Mouse (Mus musculus): ENCODE data around the gene Gm20388.

Gm20388 gene

DNA sequence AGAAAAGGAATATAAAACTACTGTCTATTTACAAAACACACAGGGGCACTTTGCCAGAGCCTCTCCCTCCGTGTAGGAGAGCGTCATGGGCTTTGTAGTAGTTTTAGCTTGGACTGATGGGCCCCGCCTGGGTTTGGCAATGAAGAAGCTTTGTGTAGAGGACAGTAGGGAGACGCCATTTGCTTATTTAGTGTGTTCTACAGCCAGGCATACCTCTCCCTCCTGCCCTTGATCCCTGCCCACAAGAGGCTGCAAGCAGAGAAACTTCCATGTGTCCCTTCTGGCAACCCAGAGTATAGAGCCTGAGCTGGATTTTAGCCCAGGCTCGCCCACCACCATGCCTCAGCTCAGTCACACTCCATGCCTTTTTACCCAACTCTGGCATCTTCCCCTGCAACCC, 4271.1 kb downstream of the Gm20388 start:
- no peak for DNase-seq

DNA sequence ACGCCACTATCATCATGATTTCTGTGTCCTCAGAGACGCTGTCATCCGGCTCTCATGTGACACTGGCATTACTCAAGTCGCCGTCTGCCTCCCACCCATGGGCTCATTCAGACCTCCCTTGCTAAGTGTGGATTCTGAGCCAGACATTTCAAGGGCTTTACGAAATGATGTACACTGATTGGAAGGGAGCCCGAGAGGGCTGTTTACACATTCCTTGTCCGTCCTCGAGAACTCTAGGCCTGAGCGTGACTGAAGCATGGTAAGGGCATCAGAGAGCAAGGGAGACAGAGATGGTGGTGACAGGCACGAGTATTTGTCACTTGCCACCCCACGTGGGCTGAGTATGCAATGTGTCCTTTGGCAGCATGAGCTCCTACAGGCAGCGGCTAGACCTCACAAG, 4271.6 kb downstream of the Gm20388 start:
- DNase-seq, result peak; percentile 79 to 88

DNA sequence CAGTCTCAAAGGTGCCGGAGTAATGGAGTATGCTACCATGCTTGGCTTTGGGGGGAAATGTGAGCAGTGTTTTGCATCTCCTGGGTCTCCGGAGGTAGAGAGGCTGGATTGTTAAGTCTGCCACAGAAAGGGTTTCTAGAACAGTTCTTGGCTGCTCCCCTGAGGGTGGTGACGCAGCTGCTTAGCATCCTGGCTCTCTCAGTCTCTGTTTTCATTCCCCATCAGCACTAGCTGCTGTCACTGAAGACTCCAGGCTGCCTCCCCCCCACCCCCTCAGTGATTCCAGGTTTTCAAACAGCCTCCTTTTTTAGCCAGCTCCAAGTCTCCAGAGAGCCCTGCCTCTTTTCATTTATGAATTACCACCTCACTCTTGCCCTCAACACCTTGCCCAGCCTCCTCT, 4273.4 kb downstream of the Gm20388 start:
- peak in 1 of 2 experiments; percentile 45 for DNase-seq

DNA sequence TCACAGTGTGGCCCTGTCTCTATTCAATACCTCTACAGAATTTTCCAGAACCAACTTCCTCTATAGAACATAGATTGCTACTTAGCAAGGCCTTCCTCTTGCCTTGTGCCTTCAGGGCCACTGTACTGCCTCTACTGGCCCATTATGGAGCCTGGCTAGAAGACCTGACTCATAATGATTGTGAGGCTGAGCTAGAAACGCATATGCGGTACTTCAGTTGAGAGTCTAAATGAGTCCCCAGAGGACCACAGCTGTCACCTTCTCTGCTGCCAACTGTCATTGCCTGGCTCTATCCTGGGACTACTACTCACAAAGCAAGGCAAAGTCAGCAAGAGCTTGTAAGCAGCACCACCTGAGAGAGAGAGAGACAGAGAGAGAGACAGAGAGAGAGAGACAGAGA, 4273.9 kb downstream of the Gm20388 start:
- no peak for DNase-seq

DNA sequence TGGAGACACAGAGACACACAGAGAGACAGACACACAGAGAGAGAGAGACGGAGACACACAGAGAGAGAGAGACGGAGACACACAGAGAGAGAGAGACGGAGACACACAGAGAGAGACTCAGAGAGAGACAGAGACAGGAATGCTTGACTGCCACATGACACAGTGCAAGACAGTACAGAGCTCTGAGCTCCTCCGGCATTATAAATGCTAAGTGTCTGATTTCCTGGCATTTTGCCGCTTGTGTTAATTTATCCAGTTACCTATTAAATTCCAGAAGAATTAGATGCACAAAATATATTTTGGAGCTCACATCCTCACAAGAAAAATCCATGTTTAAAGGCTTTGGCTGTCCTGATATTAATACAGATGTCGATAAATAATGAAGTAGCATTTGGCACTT, 4274.4 kb downstream of the Gm20388 start:
- no peak for DNase-seq

DNA sequence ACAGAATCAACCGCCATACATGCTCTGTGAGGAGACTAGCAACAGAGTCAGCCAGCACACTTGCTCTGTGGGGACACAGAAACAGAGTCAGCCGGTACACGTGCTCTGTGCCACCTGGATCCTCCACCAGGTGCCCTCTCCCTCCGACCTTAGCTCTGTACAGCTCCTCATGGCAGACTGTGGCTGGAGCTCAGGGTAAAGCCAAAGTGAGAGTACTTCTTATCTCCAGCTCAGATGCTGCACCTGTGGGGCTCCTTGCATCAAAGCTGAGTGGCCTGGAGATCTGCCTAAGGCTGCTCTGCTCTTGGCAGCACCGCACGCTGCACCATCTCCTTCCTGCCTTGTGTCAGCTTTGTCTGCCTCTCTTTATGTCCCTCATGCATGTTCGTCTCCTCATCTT, 4279.7 kb downstream of the Gm20388 start:
- DNase-seq, result no peak

DNA sequence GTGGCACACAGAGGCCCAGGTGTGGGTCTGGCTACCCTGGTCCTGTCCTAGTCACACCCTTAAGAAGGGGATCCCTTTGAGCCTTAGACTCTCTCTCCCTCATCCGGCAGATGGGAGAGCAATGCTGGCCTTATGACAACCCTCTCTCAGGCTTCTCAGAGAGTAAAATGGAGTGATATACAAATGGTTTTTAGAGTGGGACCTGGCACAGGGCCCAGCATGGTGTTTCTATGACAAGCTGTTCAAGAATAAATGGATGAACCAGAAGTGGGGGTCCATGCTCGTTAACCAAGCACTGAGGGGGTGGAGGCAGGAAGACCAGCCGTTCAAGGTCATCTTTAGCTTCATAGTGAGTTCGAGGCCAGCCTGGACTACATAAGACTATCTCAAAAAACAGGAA, 4281.6 kb downstream of the Gm20388 start:
- DNase-seq, result no peak

DNA sequence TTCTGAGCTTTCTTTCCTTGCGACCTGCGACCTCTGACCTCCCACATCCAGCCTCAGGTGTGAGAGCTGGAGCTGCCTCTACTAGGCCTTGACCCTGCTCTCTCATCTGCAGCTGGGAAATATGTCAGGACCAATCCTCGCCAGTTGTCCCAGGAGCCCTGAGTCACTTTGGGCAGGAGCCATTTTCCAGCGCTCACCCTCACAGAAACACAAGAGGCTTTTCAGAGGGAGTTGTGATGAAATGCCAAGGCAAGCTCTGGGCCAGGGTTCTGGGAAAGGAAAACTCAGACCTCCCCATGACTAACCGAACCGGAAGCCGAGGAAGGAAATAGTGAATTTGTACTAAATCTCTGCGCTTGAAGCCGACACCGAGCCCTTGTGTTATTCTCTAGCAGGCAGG, 4282.3 kb downstream of the Gm20388 start:
- peak; percentile 41 to 64 for DNase-seq

DNA sequence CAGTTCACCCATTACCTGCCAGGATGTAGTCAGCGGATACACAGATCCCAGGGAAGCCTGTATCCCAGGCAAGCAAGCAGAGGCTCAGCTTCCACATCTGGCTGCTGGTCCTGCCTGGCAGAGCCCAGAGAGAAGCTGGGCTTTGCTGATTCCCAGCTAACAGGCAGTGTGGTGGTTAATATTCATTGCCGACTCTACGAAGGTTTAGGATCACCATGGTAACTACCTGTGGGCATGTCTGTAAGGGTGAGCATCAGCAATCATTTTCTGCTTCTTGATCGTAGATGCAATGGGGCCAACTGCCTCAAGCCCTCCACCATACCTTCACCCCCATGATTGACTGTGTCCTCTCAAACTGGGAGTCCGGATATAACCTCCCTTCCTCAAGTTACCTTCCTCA, 4283.4 kb downstream of the Gm20388 start:
- DNase-seq, result no peak

DNA sequence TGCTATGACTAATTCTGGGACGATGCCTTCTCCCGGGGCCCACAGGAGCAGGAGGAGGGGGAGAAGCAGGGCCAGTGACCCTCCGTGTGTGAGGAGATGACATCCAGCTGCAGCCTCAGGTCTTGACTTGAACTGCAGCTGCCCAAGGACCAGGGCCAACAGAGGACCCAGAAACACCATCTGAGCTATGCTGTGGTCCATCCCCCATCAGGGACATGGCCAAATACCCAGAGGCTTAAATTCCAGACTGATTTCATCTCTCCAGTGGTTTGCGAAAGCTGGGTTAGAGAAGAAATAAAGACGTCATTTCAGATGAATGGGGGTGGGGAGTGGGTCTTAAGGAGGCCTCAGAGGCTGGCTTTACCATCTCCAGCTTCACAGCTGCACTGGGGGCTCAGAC, 4285.6 kb downstream of the Gm20388 start:
- peak; percentile 68 to 90 for DNase-seq

DNA sequence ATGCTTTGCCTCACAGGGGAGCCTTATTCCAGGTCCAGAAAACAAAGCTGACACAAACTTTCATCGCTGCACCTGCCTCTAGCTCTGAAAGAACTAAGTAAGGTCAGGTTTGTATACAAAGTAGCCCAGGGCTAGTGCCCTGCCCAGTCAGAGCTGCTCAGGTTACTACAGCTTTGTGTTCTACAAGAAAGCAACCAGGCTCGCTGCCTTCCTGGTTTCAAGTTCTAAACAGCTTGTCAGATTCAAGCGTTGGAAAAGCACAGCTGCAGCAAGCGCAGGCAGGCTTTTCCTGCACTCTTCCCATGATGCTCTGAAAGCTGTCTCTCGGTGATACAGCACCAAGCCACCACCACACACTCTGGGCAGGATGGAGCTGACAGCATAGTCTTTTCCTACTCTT, 4286.2 kb downstream of the Gm20388 start:
- DNase-seq, result no peak

DNA sequence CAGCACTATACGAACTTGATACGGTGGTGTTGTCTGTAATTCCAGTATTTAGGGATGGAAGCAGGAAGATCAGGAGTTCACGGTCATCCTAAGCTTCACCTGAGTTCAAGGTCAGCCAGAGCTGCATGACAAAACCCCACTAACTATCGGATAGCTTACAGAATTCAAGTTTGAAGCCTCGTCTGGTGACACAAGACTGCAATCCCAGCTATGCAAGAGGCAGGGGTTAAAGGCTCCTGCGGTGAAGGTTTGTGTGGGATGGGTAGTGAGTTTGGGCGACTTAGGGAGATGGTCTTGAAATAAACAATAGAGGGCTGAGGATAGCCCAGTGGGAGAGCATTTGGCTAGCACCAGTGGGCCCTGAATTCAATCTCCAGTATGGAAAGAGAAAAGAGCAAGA, 4287.6 kb downstream of the Gm20388 start:
- no peak for DNase-seq

DNA sequence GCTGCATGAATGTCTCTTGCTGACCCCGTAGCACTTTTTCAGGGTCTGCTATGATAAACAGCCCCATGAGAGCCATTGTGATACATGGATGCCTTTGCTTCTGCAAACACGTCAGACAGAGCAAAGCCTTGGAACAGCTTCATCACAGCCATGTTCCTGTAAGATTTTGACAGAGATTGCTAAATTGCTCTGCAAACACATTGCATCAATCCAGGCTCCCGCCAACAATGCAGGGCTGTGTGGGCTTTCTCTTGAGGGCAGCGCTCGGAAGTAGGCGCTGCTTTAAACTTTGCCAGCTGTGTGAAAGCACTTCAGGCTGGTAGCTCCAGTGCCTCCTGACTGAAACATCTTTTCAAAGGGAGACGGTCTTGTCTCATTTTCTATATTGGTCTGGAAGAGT, 4289.8 kb downstream of the Gm20388 start:
- peak; percentile 53 to 76 for DNase-seq

DNA sequence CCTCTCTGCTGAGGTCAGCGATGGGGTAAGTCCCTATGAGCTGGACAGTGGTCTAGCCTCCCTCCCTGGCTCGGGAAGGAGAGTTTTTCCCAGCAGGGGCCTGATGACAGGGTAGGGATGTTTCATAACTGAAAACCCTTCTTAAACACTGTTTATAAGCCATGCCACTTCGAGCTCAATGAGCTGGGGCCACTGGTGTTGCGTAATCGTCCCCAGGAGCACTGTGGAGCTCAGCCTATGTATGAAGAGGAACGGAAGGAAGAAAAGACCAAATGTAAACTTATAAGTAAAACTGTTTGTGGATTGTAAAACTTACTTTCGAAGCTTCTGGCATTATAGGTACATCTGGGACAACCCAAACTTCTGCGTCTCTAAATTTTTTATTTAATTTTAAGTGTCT, 4291.1 kb downstream of the Gm20388 start:
- peak; percentile 40 to 71 for DNase-seq

DNA sequence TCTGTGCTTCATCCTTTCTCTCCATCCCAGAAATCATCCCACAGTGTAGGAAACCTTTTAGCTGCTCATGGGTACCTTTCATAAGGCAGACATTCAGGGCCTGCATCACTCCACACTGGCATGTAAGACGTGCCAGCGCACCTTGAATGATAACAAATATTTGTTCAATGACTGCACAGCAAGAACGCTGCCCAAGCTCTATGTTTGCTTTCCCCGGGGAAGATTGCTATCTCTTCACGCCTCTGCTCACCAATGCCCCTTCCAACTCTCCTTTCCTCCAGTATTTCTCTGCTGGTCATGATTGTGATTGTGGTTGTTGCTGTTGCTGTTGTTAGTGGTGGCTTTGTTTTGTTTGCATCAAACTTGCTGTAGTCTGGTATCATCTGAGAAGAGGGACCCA, 4292.3 kb downstream of the Gm20388 start:
- no peak for DNase-seq

DNA sequence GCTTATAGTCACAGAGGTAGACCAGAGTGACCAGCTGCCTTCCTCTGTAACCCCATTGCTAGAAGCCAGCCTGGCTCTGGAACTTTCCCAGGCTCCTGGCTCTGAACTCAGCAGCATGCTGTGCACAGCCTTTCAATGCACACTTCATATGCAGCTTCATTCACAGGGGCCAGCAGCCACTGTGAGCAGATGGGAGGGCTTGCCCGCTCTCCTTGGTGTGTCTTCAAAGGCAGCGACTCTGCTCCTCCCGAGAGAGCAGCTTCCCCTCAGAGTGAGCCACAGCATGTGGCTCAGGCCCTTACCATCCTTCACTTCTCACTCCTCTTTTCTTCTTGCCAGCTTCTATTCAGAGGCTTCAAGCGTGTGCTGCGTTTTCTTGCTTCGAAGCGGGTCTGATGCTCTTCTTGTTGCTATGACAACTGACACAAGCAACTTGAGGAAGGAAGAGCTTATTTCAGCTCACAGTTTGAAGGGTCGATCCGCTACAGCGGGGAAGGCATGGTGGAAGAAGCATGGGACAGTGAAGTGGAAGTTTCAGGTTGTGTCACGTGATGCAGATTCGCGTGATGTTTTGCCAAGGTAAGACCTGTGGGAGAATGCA, 4293.5 kb downstream of the Gm20388 start:
- DNase-seq, result no peak

DNA sequence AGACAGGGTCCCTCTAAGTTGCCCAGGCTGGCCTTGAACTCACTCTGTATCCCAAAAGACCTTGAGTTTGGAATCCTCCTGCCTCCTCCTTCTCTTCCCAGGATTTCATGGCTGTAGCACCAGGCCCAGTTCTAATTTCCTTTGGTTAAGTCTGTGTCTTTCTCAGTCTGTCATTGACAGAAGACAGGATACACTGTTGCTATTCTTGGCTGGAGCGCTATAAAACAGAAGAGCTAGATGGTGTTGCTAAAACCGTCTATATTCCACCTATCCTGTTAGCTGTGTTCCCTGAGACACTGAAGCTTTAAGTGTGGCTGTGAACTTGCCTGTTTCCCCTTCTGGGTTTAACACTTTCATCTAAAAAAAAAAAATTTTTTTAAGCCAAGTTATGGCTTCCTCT, 4301.5 kb downstream of the Gm20388 start:
- DNase-seq, result no peak

DNA sequence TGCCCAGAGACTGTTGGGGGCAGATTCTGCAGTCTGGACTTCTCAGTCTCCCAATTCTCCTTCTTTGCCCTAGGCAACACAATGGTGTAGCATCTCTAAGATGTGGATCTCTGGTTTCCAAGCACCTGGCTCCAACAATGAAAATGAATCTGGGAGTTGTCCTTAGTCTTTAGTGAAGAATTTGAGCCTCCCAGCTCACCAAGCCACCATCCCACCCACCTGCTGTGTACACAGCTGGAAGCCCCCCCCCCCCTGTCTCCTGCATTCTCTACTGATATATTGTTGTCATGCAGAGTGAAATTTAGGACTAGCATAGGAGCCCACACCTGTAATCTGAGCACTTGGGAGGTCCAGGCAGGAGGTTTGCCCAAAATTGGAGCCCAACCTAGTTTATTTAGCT, 4306.3 kb downstream of the Gm20388 start:
- DNase-seq, result no peak

DNA sequence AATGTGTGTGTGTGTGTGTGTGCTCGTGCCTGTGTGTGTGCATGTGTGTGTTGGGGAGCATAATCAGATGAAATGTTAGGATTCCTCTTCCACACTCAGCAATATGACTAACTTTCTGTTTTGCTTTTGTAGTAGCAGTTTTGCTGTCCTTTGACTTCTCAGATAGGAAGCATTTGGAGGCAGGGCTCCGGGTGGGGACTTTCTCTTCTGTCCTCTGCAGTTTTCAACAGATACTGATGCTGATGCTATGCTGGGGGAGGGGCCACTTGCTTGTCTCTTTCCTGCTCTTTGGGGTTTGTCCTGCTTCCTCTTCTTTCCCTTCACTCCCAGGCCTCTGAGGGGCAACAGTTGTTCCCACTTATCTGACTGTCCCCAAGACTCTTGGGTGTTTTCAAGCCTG, 4319.2 kb downstream of the Gm20388 start:
- no peak for DNase-seq

DNA sequence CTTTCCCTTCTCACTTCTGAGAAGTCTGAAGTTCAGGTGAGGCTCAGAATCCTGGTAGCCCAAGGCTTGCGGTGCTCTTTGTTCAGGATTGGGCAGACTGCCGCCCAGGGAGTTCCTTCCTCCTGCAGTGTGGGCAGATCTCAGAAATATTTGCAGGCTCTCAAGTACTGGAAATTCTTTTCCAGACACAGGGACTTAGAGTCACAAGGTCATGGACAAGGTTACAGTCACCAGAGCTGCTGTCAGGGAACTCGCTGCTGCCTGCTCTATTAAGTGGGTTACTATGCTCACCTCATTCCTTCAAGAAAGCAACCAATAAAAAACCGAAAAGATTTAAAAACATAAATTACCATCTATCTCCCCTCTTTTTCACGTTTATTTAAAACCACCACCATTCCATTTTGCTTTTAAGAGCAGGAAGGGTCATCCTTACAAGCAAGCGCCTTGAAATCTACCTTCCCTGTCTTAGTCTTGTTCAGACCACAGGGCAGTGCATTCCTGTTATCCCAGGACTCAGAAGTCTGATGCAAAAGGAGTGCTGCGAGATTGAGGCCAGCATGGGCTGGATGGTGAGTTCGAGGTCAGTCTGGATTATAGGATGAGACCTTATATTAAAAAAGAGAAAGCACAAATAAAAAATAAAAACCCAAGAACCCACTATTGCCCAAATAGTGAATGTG, 4320.0 kb downstream of the Gm20388 start:
- no peak for DNase-seq

DNA sequence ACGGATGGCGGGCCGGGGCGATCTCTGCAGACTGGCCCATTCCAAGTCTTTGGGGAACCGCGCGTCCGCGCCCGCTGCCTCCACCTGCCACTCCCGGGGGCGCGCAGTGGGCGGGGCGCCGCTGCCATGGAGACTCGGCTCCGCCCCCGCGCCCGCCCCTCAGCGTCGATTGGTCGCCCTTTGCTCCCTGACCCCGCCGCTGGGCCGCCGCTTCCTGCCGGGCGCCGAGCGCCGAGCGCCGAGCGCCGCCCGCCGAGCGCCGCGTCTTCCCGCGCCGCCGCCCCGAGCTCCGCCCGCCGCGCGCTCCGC, 4320.5 kb downstream of the Gm20388 start, which contains the start of gene Galnt2:
TSS of gene Galnt2 (plus strand) at position 216 of the 309 bp plus-strand sequence.
- peak; percentile 90 to 93 for DNase-seq

DNA sequence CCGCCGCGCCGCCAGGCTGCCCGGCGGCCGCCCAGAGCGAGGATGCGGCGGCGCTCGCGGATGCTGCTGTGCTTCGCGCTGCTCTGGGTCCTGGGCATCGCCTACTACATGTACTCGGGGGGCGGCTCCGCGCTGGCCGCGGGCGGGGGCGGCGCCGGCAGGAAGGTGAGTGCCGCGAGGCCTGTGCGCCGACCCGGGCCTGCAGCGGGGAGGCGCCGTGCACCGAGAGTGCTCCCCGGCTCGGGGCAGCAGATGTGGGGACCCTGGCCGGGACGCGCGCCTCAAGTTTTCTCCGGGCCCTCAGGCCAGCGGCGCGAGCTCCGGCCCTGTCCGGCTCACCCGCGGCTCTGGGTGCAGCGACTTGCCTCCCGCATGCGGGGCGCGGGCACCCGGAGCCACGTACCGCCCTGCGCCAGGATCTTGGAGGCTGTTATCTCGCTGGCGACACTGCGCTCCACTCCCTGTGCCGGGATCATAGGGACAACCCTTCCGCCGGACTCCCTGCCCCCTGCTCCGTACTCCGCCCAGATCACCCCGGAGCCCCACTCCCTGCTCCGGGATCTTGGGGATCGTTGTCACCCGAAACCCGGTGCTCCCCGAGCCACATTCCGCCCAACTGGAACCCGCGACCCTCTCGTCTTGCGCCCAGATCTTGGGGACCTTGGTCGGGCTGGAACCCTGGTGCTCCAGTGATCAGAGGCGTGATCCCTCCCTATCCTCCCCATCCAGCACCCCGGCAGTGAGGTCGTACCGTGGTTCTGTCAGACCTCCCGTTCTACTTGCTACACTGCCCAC, 4321.0 kb downstream of the Gm20388 start:
- peak; percentile 70 to 85 for DNase-seq

DNA sequence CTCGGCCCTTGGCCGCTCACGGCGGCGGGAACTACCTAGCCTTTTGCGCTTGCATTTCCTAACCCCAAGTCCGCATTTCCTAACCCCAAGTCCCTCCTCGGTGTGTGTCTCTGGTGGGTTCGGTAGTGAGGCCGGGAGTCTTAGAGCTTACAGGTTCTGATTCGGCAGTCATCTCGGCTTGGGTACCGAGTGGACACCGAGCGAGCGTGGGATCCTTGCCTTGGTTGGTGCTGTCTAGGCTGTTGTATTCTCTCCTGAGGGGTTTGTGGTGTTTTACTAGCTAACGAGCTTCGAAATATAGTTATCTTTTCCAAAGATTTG, 4321.6 kb downstream of the Gm20388 start:
- no peak for DNase-seq

DNA sequence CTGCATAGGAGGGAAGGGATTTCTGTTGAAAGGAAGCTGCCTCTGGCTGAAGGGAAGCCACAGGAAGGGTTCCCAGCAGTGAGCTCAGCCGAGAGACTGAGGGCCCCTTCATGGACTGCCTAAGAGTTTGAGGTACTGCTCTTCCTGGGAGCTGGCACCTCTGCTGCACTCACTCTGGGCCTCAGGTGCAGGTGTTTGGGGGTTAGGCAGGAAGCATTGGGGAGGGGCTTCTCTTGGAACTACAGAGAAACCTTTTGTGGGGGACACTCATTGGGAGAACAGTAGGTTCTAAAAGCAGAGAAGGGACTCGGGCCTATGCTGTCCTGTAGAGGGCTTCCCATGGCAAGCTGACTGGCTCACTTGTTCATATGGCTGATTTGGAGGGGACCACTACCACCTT, 4323.9 kb downstream of the Gm20388 start:
- DNase-seq, result no peak

DNA sequence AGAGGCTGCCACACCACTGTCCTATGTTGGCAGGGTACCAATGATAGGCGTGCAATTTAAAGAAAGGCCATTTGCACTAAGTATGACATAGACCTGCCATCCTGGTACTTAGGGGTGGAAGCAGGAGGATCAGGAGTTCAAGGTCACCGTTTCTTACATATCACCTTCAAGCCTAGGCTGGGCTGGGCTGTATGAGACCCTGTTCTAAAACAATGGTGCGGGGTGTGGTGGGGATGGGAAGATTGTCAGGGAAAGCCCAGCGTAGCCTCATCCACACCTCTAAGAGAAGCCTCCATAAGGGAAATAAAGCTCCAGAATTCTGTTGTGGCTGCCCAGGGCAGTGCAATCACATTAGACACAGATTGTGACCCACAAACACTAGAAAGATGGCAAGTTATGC, 4324.9 kb downstream of the Gm20388 start:
- DNase-seq, result no peak
